Mouse (Mus musculus) layer of hippocampus, adult 2 months (tissue): Measurements from ENCODE around the gene Arhgap24. TPM values are rescaled to one million over a fixed set of nuclear protein-coding genes. Genes with fewer than 3 reads are reported as not detected.
A peak's percentile ranks its signal among the peaks of the same experiment; 100 is the strongest.

Experiments used
- DNase-seq, 2 experiments: peaks; one replicate each; pipeline ENCODE4 v3.0.0; 2022; ENCODE audit warnings: low spot score in 2 of 2
- H3K27ac ChIP-seq: fragments of 200-600 bp; 2 replicates; pipeline ENCODE4 v1.8.1; 2022
- H3K4me3 ChIP-seq: fragments of 200-600 bp; 2 replicates; pipeline ENCODE4 v1.8.1; 2022; ENCODE audit warnings: mild to moderate bottlenecking
- CTCF ChIP-seq: fragments of 200-600 bp; conservative IDR thresholded peaks from 2 replicates; pipeline ENCODE4 v1.8.1; 2022; ENCODE audit warnings: antibody characterized with exemption, mild to moderate bottlenecking, moderate library complexity
- total RNA-seq, 2 experiments: library from RNA; stranded (reverse); gene quantifications; 2 replicates each; pipeline ENCODE4 v1.2.3; 2021

Arhgap24 gene
- total RNA-seq, 2 experiments from 2014 or later, result 4.8 to 5.3 TPM

GRCm38 (mm10) chr5:102509381-102509780, 28.2 kb downstream of the Arhgap24 start:
- Histone ChIP-seq H3K27ac (no peak overlapping the region), H3K4me3 (no peak overlapping the region)
- no peak for TF ChIP-seq CTCF
- no peak for DNase-seq

GRCm38 (mm10) chr5:102511651-102512050, 30.5 kb downstream of the Arhgap24 start:
- H3K4me3 ChIP-seq, result no peak overlapping the region
- TF ChIP-seq CTCF, result no peak
- H3K27ac ChIP-seq, result no peak overlapping the region
- DNase-seq, result no peak

GRCm38 (mm10) chr5:102515496-102515895, 34.3 kb downstream of the Arhgap24 start:
- Histone ChIP-seq H3K4me3 (no peak overlapping the region), H3K27ac (no peak overlapping the region)
- no peak for TF ChIP-seq CTCF
- DNase-seq, result peak; percentile 15 to 19

- Histone ChIP-seq H3K27ac (no peak overlapping the region), H3K4me3 (no peak overlapping the region)
- TF ChIP-seq CTCF, result no peak
- no peak for DNase-seq
Observed at GRCm38 (mm10) chr5:102520506-102520905, 39.3 kb downstream of the Arhgap24 start.

GRCm38 (mm10) chr5:102535311-102535710, 54.1 kb downstream of the Arhgap24 start:
- Histone ChIP-seq H3K4me3 (no peak overlapping the region), H3K27ac (no peak overlapping the region)
- no peak for DNase-seq
- no peak for TF ChIP-seq CTCF

GRCm38 (mm10) chr5:102537819-102538218, 56.6 kb downstream of the Arhgap24 start:
- Histone ChIP-seq H3K27ac (no peak overlapping the region), H3K4me3 (no peak overlapping the region)
- no peak for DNase-seq
- 0 out of 2 replicates have a peak, but pooled peaks have one; percentile 12 for TF ChIP-seq CTCF

- TF ChIP-seq CTCF, result no peak
- Histone ChIP-seq H3K4me3 (no peak overlapping the region), H3K27ac (no peak overlapping the region)
- no peak for DNase-seq
Observed at GRCm38 (mm10) chr5:102546296-102546695, 65.1 kb downstream of the Arhgap24 start.

GRCm38 (mm10) chr5:102547786-102548185, 66.6 kb downstream of the Arhgap24 start:
- TF ChIP-seq CTCF, result no peak
- no peak for DNase-seq
- H3K27ac ChIP-seq, result no peak overlapping the region
- H3K4me3 ChIP-seq, result no peak overlapping the region

GRCm38 (mm10) chr5:102548382-102548781, 67.2 kb downstream of the Arhgap24 start:
- H3K4me3 ChIP-seq, result no peak overlapping the region
- no peak for TF ChIP-seq CTCF
- no peak overlapping the region for H3K27ac ChIP-seq
- DNase-seq, result no peak

- no peak overlapping the region for H3K4me3 ChIP-seq
- no peak for TF ChIP-seq CTCF
- H3K27ac ChIP-seq, result no peak overlapping the region
- DNase-seq, result no peak
Observed at GRCm38 (mm10) chr5:102550211-102550610, 69.0 kb downstream of the Arhgap24 start.

GRCm38 (mm10) chr5:102550870-102551637, 69.9 kb downstream of the Arhgap24 start:
- Histone ChIP-seq H3K4me3 (no peak overlapping the region), H3K27ac (no peak overlapping the region)
- TF ChIP-seq CTCF, result no peak
- DNase-seq, result no peak

- Histone ChIP-seq H3K4me3 (no peak overlapping the region), H3K27ac (no peak overlapping the region)
- no peak for DNase-seq
- no peak for TF ChIP-seq CTCF
Observed at GRCm38 (mm10) chr5:102552533-102552932, 71.3 kb downstream of the Arhgap24 start.

GRCm38 (mm10) chr5:102555958-102556357, 74.8 kb downstream of the Arhgap24 start:
- Histone ChIP-seq H3K27ac (no peak overlapping the region), H3K4me3 (no peak overlapping the region)
- no peak for DNase-seq
- TF ChIP-seq CTCF, result no peak

GRCm38 (mm10) chr5:102560270-102560669, 79.1 kb downstream of the Arhgap24 start:
- H3K27ac ChIP-seq, result no peak overlapping the region
- DNase-seq, result no peak
- no peak overlapping the region for H3K4me3 ChIP-seq
- TF ChIP-seq CTCF, result no peak

GRCm38 (mm10) chr5:102563971-102564370, 82.8 kb downstream of the Arhgap24 start:
- no peak for DNase-seq
- H3K27ac ChIP-seq, result no peak overlapping the region
- no peak overlapping the region for H3K4me3 ChIP-seq
- TF ChIP-seq CTCF, result no peak
